Mouse (Mus musculus): ENCODE data around the gene Gramd1c. TPM values are rescaled to one million over a fixed set of nuclear protein-coding genes. Genes with fewer than 3 reads are reported as not detected.

Gramd1c gene
- polyA plus RNA-seq, 1 experiment: not detected

DNA sequence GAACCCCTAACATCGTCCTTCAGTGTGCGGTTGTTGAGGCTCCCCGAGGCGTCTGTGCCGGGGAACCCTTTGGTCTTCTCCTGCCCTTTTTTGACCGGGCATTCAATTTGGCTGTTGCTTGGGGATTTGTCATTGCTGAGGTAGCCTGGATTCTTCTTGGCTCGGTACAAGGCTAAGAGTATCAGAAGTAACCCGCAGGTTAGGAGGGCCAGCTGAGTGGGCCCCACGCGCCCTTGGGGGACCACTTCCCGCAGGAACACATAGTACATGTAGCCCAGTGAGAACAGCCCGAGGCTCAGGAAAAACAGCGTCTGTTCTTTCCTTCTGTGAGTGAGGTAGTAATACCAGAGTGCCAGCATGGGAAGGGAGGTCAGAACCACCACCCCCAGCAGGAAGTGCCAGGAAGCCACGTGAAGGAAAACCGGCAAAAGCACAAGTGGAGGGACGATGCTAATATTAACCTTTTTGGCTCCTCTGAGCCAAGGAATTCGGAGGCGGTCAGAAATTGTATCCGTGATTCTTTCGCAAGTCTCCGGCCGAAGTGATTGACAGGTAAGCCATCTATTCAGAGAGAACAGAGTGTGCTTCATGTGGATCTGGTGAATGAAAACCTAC is 89.4 kb downstream of the Gramd1c start:
- H3K27me3 ChIP-seq (ENCODE audit: control insufficient read depth): peaks cover 6% of the 10 kb centered on the region

DNA sequence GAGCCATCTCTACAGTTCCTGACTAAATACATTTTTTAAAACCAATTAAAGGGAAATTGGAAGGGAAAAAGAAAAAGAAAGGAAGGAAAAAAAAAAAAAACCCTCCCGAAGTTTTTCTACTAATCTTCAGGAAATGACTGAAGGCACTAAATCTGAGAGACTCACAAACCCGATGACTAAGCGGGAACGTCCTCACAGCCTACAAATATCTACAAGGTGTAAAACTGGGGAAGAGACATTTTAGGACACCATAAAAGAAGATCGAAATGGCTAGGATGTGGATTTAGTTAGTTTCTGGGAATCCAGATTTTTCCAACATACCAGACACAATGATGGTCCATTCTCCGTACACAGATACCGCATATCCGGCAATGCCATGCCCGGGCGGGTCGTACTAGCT is 90.0 kb downstream of the Gramd1c start:
- no peak overlapping the region for H3K4me3 ChIP-seq (replicated peaks)
- peaks cover under 1% of the 10 kb centered on the region; the same call in 1 of the 2 replicates for H3K27me3 ChIP-seq (ENCODE audit: control insufficient read depth)
- H3K4me1 ChIP-seq (ENCODE audit: control insufficient read depth): no peaks in the 10 kb centered on the region
- no peaks in the 10 kb centered on the region for H3K9me3 ChIP-seq (ENCODE audit: control insufficient read depth, low read length)
- no peaks in the 10 kb centered on the region; the same call in 1 of the 2 replicates for H3K36me3 ChIP-seq (ENCODE audit: control insufficient read depth)
- TF ChIP-seq TAL1 (IDR thresholded peaks at IDR 0.05; ENCODE audit: low read length) (no peak), GATA1 (IDR thresholded peaks at IDR 0.05; ENCODE audit: low read length) (no peak)

More for the DNA sequence above, 89.4 kb downstream of the Gramd1c start:
- H3K4me1 ChIP-seq (ENCODE audit: control insufficient read depth): no peaks in the 10 kb centered on the region
- H3K4me3 ChIP-seq (replicated peaks): no peak overlapping the region
- no peaks in the 10 kb centered on the region; the same call in 1 of the 2 replicates for H3K36me3 ChIP-seq (ENCODE audit: control insufficient read depth)
- H3K9me3 ChIP-seq (ENCODE audit: control insufficient read depth, low read length): no peaks in the 10 kb centered on the region
- TF ChIP-seq TAL1 (IDR thresholded peaks at IDR 0.05; ENCODE audit: low read length): no peak
- no peak for TF ChIP-seq GATA1 (IDR thresholded peaks at IDR 0.05; ENCODE audit: low read length)

GRCm38 (mm10) chr16:43972391-43972790 is 90.8 kb downstream of the Gramd1c start:
- Histone ChIP-seq H3K36me3 (ENCODE audit: control insufficient read depth) (no peaks in the 10 kb centered on the region; the same call in 1 of the 2 replicates), H3K4me3 (replicated peaks) (no peak overlapping the region), H3K4me1 (ENCODE audit: control insufficient read depth) (no peaks in the 10 kb centered on the region), H3K27me3 (ENCODE audit: control insufficient read depth) (no peaks in the 10 kb centered on the region), H3K9me3 (ENCODE audit: control insufficient read depth, low read length) (no peaks in the 10 kb centered on the region)
- no peak for TF ChIP-seq GATA1 (IDR thresholded peaks at IDR 0.05; ENCODE audit: low read length)
- no peak for TF ChIP-seq TAL1 (IDR thresholded peaks at IDR 0.05; ENCODE audit: low read length)

DNA sequence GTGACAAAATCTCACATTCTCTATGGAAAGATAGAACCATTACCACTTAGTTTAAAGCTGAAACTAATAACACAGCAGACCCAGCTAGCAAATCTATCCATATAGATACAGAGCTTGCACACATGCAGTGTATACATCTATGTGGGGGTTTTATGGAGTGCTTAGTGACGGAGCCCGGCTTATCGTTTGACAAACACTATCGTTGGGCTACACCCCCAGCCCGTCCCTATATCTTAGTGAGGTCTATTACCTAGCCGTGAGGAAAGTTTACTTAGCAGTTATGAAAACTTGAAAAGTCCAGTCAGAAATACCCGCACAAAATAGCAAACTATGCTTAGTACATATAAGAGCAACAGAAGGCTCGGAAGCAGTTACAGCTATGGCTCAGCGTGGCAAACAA is 91.4 kb downstream of the Gramd1c start:
- H3K36me3 ChIP-seq (ENCODE audit: control insufficient read depth): no peaks in the 10 kb centered on the region; the same call in 1 of the 2 replicates
- no peaks in the 10 kb centered on the region for H3K27me3 ChIP-seq (ENCODE audit: control insufficient read depth)
- TF ChIP-seq GATA1 (IDR thresholded peaks at IDR 0.05; ENCODE audit: low read length): no peak
- TF ChIP-seq TAL1 (IDR thresholded peaks at IDR 0.05; ENCODE audit: low read length): no peak
- no peaks in the 10 kb centered on the region for H3K9me3 ChIP-seq (ENCODE audit: control insufficient read depth, low read length)
- no peak overlapping the region for H3K4me3 ChIP-seq (replicated peaks)
- H3K4me1 ChIP-seq (ENCODE audit: control insufficient read depth): no peaks in the 10 kb centered on the region

- H3K9me3 ChIP-seq (ENCODE audit: control insufficient read depth, low read length): no peaks in the 10 kb centered on the region
- no peaks in the 10 kb centered on the region for H3K27me3 ChIP-seq (ENCODE audit: control insufficient read depth)
- no peak overlapping the region for H3K4me3 ChIP-seq (replicated peaks)
- no peaks in the 10 kb centered on the region; the same call in 1 of the 2 replicates for H3K36me3 ChIP-seq (ENCODE audit: control insufficient read depth)
- no peaks in the 10 kb centered on the region for H3K4me1 ChIP-seq (ENCODE audit: control insufficient read depth)
- no peak for TF ChIP-seq GATA1 (IDR thresholded peaks at IDR 0.05; ENCODE audit: low read length)
- no peak for TF ChIP-seq TAL1 (IDR thresholded peaks at IDR 0.05; ENCODE audit: low read length)
Observed at GRCm38 (mm10) chr16:43971189-43971588, 92.0 kb downstream of the Gramd1c start.

GRCm38 (mm10) chr16:43970426-43970825 is 92.7 kb downstream of the Gramd1c start:
- H3K27me3 ChIP-seq (ENCODE audit: control insufficient read depth): no peaks in the 10 kb centered on the region
- no peaks in the 10 kb centered on the region; the same call in 1 of the 2 replicates for H3K36me3 ChIP-seq (ENCODE audit: control insufficient read depth)
- H3K9me3 ChIP-seq (ENCODE audit: control insufficient read depth, low read length): no peaks in the 10 kb centered on the region
- H3K4me1 ChIP-seq (ENCODE audit: control insufficient read depth): no peaks in the 10 kb centered on the region
- no peak overlapping the region for H3K4me3 ChIP-seq (replicated peaks)
- TF ChIP-seq GATA1 (IDR thresholded peaks at IDR 0.05; ENCODE audit: low read length): no peak
- no peak for TF ChIP-seq TAL1 (IDR thresholded peaks at IDR 0.05; ENCODE audit: low read length)

- Histone ChIP-seq H3K27me3 (ENCODE audit: control insufficient read depth) (no peaks in the 10 kb centered on the region), H3K36me3 (ENCODE audit: control insufficient read depth) (no peaks in the 10 kb centered on the region; the same call in 1 of the 2 replicates)
Observed at GRCm38 (mm10) chr16:43965781-43966389, 97.3 kb downstream of the Gramd1c start.

GRCm38 (mm10) chr16:43963780-43964179 is 99.4 kb downstream of the Gramd1c start:
- H3K4me3 ChIP-seq (replicated peaks): no peak overlapping the region
- no peaks in the 10 kb centered on the region for H3K9me3 ChIP-seq (ENCODE audit: control insufficient read depth, low read length)
- H3K36me3 ChIP-seq (ENCODE audit: control insufficient read depth): peaks cover 3% of the 10 kb centered on the region
- no peaks in the 10 kb centered on the region for H3K4me1 ChIP-seq (ENCODE audit: control insufficient read depth)
- no peaks in the 10 kb centered on the region for H3K27me3 ChIP-seq (ENCODE audit: control insufficient read depth)
- no peak for TF ChIP-seq GATA1 (IDR thresholded peaks at IDR 0.05; ENCODE audit: low read length)
- TF ChIP-seq TAL1 (IDR thresholded peaks at IDR 0.05; ENCODE audit: low read length): no peak

More at GRCm38 (mm10) chr16:43965781-43966389, 97.3 kb downstream of the Gramd1c start:
- H3K4me3 ChIP-seq (replicated peaks): no peak overlapping the region
- no peaks in the 10 kb centered on the region for H3K4me1 ChIP-seq (ENCODE audit: control insufficient read depth)
- H3K9me3 ChIP-seq (ENCODE audit: control insufficient read depth, low read length): no peaks in the 10 kb centered on the region
- no peak for TF ChIP-seq GATA1 (IDR thresholded peaks at IDR 0.05; ENCODE audit: low read length)
- no peak for TF ChIP-seq TAL1 (IDR thresholded peaks at IDR 0.05; ENCODE audit: low read length)

DNA sequence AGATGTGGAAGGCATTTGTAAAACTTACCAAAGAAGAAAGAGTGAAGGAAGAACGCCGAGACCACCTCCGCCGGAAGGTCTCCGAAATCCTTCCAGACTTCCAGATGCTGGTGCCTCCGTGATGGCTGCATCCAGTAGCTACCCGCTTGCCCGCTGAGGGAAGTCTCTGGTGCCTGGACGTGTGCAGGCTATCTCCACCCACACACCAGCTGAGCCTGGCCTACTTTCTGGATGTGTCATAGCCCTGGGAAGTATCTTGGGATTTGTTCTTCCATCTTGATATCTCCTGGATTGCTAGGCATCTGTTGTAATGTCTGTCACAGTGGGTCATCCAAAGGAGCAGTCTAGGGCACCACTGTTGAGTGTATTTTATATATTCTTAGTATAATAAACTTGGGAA is 99.9 kb downstream of the Gramd1c start:
- H3K4me1 ChIP-seq (ENCODE audit: control insufficient read depth): no peaks in the 10 kb centered on the region
- H3K4me3 ChIP-seq (replicated peaks): no peak overlapping the region
- H3K9me3 ChIP-seq (ENCODE audit: control insufficient read depth, low read length): no peaks in the 10 kb centered on the region
- peaks cover 3% of the 10 kb centered on the region for H3K36me3 ChIP-seq (ENCODE audit: control insufficient read depth)
- no peaks in the 10 kb centered on the region for H3K27me3 ChIP-seq (ENCODE audit: control insufficient read depth)
- TF ChIP-seq GATA1 (IDR thresholded peaks at IDR 0.05; ENCODE audit: low read length): no peak
- TF ChIP-seq TAL1 (IDR thresholded peaks at IDR 0.05; ENCODE audit: low read length): no peak
